Mouse (Mus musculus) neural tube, embryonic 12.5 days (tissue): ENCODE measurements around the gene Zfp956. TPM values are rescaled to one million over a fixed set of nuclear protein-coding genes. Genes with fewer than 3 reads are reported as not detected.

Experiments used
- ATAC-seq: fragments of 200-750 bp; cut with Nextera tagmentation; 2 replicates; pipeline ENCODE4 v1.8.0; 2017; ENCODE audit warnings: low read depth, mild to moderate bottlenecking, moderate TSS enrichment, moderate library complexity; ENCODE audit not compliant: low FRiP score
- H3K27ac ChIP-seq: fragments of 300-500 bp; sonication (generic); 2 replicates; pipeline ENCODE4 v1.5.1; 2016
- H3K27me3 ChIP-seq: fragments of 300-500 bp; sonication (generic); replicated peaks from 2 replicates; pipeline ENCODE4 v1.6.1; 2016; ENCODE audit warnings: mild to moderate bottlenecking
- H3K36me3 ChIP-seq: fragments of 300-500 bp; sonication (generic); 2 replicates; pipeline ENCODE4 v1.6.1; 2016; ENCODE audit warnings: mild to moderate bottlenecking
- H3K4me1 ChIP-seq: fragments of 300-500 bp; sonication (generic); 2 replicates; pipeline ENCODE4 v1.6.1; 2016
- H3K4me2 ChIP-seq: fragments of 300-500 bp; sonication (generic); replicated peaks from 2 replicates; pipeline ENCODE4 v1.6.1; 2016; ENCODE audit warnings: mild to moderate bottlenecking
- H3K4me3 ChIP-seq: fragments of 300-500 bp; sonication (generic); 2 replicates; pipeline ENCODE4 v1.5.1; 2016
- H3K9ac ChIP-seq: fragments of 300-500 bp; sonication (generic); 2 replicates; pipeline ENCODE4 v1.6.1; 2016; ENCODE audit warnings: mild to moderate bottlenecking
- H3K9me3 ChIP-seq: fragments of 300-500 bp; sonication (generic); 2 replicates; pipeline ENCODE4 v1.6.1; 2016; ENCODE audit warnings: mild to moderate bottlenecking
- WGBS: fragments of 180-500 bp; shearing (Covaris S2); methylation state at CpG from one replicate; pipeline ENCODE4 v1.1.7; 2016; 5-methylcytosine and 5-hydroxymethylcytosine counted together
- polyA plus RNA-seq: library from polyadenylated mRNA; unstranded; fragments of >200 nt; fragmentation: Nextera tagmentation; extraction: Ambion mirVana; gene quantifications from 2 replicates; pipeline ENCODE4 v1.2.1, GENCODE M21; 2016

Zfp956 gene
- polyA plus RNA-seq, 1 experiment from 2014 or later, result 11.0 TPM

DNA sequence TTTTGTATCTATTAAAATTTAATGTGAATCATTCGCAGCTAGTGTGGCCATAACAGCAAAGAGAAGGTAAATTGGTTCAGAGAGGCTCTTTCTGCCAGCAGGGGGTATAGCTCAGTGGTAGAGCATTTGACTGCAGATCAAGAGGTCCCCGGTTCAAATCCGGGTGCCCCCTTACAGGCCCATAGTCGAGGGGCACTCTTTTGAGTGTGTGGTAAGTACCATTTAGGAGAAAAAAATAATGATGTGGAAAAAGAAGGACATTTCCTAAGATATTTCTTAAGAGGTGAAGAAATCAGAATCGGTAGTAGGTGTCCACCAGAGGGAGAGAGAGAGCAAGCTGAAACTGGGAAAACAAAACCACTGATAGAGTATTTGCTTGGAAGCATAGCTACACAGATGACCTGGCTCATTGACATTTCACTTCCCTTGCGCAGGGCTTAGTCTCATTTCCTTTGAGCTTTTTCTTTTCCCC is 25.7 kb downstream of the Zfp956 start:
- Histone ChIP-seq H3K36me3 (no peaks in the 10 kb centered on the region), H3K4me2 (no peak overlapping the region), H3K27me3 (no peaks in the 10 kb centered on the region), H3K4me3 (no peak overlapping the region), H3K27ac (no peak overlapping the region), H3K4me1 (no peaks in the 10 kb centered on the region), H3K9me3 (no peaks in the 10 kb centered on the region), H3K9ac (no peak overlapping the region)
- ATAC-seq, result no peak
- WGBS, result 22% methylated on average over 6 of the region's 6 CpGs

DNA sequence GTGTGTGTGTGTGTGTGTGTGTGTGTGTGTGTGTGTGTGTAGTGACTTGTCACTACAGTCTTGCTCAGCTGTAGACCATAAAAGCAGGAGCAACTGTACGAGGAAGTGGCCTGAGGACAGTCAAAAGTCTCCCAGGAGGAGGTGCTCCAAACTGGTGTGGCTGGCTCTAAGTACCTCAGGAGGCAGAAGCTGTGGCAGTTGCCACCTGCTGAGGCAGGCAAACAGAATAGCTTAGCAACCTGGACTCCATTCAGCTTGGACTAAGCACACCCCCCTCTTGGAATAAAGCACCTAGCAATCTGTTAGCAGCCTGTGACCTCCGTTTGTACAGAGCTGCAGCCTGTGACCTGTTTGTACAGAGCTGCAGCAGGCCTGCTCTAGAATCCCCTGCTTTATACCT is 30.7 kb downstream of the Zfp956 start:
- ATAC-seq, result no peak
- Histone ChIP-seq H3K27ac (no peak overlapping the region), H3K36me3 (no peaks in the 10 kb centered on the region), H3K4me2 (no peak overlapping the region), H3K9ac (no peak overlapping the region), H3K4me1 (no peaks in the 10 kb centered on the region), H3K4me3 (no peak overlapping the region), H3K9me3 (no peaks in the 10 kb centered on the region), H3K27me3 (no peaks in the 10 kb centered on the region)
- 4% methylated on average over 2 of the region's 2 CpGs for WGBS

DNA sequence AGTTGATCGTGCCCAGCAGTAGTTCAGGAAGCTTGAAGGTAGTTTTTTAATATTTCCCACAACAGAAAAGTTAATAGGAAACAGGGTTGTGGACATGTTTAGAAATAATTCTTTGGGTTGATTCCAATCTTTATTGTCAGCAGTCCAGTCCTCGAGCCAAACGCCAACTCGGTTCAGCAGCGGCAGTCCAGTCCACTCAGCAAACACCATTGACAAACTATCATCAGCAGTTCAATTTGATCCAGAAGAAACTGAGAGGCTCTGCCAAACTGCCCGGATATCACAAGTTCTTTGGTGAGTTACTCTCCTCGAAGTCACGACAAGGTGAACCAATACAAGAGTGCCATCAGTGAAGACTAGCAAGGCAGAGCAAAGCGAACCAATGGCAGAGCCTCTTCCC is 42.5 kb downstream of the Zfp956 start:
- Histone ChIP-seq H3K4me2 (no peak overlapping the region), H3K4me3 (no peak overlapping the region), H3K27ac (no peak overlapping the region), H3K36me3 (no peaks in the 10 kb centered on the region), H3K27me3 (no peaks in the 10 kb centered on the region), H3K4me1 (no peaks in the 10 kb centered on the region), H3K9me3 (no peaks in the 10 kb centered on the region), H3K9ac (no peak overlapping the region)
- no peak for ATAC-seq
- 92% methylated on average over 9 of the region's 9 CpGs for WGBS

DNA sequence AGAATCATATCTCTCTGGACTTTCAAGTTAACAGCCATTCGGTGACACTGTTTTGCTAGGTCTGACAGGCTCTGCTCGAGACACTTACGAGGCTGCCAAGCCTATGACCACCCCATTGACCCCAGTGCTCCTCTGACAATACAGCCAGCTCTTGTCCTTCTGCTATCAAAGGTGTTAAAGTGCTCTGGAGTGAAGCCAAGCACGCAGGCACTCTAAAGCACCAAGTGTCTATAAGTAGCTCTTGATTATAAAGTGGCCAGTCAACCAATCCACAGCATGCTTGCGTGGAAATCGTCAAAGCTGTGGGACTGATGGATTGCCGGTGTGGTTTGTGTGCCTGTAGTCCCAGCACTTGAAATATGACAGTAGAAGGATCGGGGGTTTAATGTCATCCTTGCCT is 57.5 kb downstream of the Zfp956 start:
- no peak overlapping the region for H3K9ac ChIP-seq
- no peaks in the 10 kb centered on the region for H3K27me3 ChIP-seq
- H3K4me3 ChIP-seq, result no peak overlapping the region
- H3K27ac ChIP-seq, result no peak overlapping the region
- no peaks in the 10 kb centered on the region for H3K36me3 ChIP-seq
- H3K4me2 ChIP-seq, result no peak overlapping the region
- no peaks in the 10 kb centered on the region for H3K9me3 ChIP-seq
- ATAC-seq, result no peak
- no peaks in the 10 kb centered on the region for H3K4me1 ChIP-seq
- 64% methylated on average over 8 of the region's 8 CpGs for WGBS

Other genes starting within 250 kb of the Zfp956 start
- gene Pdia4, start 140.0 kb upstream of the Zfp956 start, polyA plus RNA-seq, result 196 and 221 TPM in 2 replicates
- gene Zfp786, start 122.5 kb upstream of the Zfp956 start, polyA plus RNA-seq, result 12.8 and 14.8 TPM in 2 replicates
- gene Zfp398, start 117.7 kb upstream of the Zfp956 start, polyA plus RNA-seq, result 13.4 and 14.5 TPM in 2 replicates
- 26.8 and 27.0 TPM in 2 replicates for gene Zfp282, start 76.2 kb upstream of the Zfp956 start, polyA plus RNA-seq
- gene Zfp212, start 32.9 kb upstream of the Zfp956 start, polyA plus RNA-seq, result 16.8 and 19.6 TPM in 2 replicates
- 13.0 and 13.3 TPM in 2 replicates for gene Zfp777, start 95.5 kb downstream of the Zfp956 start, polyA plus RNA-seq
- 29.4 and 30.3 TPM in 2 replicates for gene Zfp746, start 133.2 kb downstream of the Zfp956 start, polyA plus RNA-seq